Mouse (Mus musculus): ENCODE measurements at regions not wholly inside any gene's neighbourhood (a gene's known extent, or its start where the extent isn't known, plus 50 kb on each side); places are given as distances from the start of the nearest gene placed in this dataset.

GRCm38 (mm10) chr11:19120871-19121270 is 102.1 kb upstream of the Meis1 start:
- no peaks in the 10 kb centered on the region for H3K36me3 ChIP-seq (ENCODE audit: control insufficient read depth, insufficient read depth, low read length, poor library complexity, severe bottlenecking)
- no peak for DNase-seq (ENCODE audit: low read depth, low spot score)

GRCm38 (mm10) chr11:19135375-19136050 is 116.7 kb upstream of the Meis1 start:
- H3K36me3 ChIP-seq (ENCODE audit: control insufficient read depth, insufficient read depth, low read length, poor library complexity, severe bottlenecking) = no peaks in the 10 kb centered on the region
- no peak for DNase-seq (ENCODE audit: low read depth, low spot score)
- no peaks in the 10 kb centered on the region for H3K27me3 ChIP-seq (ENCODE audit: control insufficient read depth, insufficient read depth, low read length, poor library complexity, severe bottlenecking)

More at GRCm38 (mm10) chr11:19120871-19121270, 102.1 kb upstream of the Meis1 start:
- H3K27me3 ChIP-seq (ENCODE audit: control insufficient read depth, insufficient read depth, low read length, poor library complexity, severe bottlenecking) = no peaks in the 10 kb centered on the region

- Histone ChIP-seq H3K27me3 (ENCODE audit: control insufficient read depth, insufficient read depth, low read length, poor library complexity, severe bottlenecking) (no peaks in the 10 kb centered on the region), H3K36me3 (ENCODE audit: control insufficient read depth, insufficient read depth, low read length, poor library complexity, severe bottlenecking) (no peaks in the 10 kb centered on the region)
- DNase-seq (ENCODE audit: low read depth, low spot score) = no peak
Measured at GRCm38 (mm10) chr11:19138423-19138822, 119.6 kb upstream of the Meis1 start.

GRCm38 (mm10) chr11:19138831-19139230 is 120.0 kb upstream of the Meis1 start:
- no peak for DNase-seq (ENCODE audit: low read depth, low spot score)
- no peaks in the 10 kb centered on the region for H3K36me3 ChIP-seq (ENCODE audit: control insufficient read depth, insufficient read depth, low read length, poor library complexity, severe bottlenecking)
- no peaks in the 10 kb centered on the region for H3K27me3 ChIP-seq (ENCODE audit: control insufficient read depth, insufficient read depth, low read length, poor library complexity, severe bottlenecking)

GRCm38 (mm10) chr11:19143267-19144000 is 124.6 kb upstream of the Meis1 start:
- H3K36me3 ChIP-seq (ENCODE audit: control insufficient read depth, insufficient read depth, low read length, poor library complexity, severe bottlenecking) = no peaks in the 10 kb centered on the region
- H3K27me3 ChIP-seq (ENCODE audit: control insufficient read depth, insufficient read depth, low read length, poor library complexity, severe bottlenecking) = no peaks in the 10 kb centered on the region; the same call in 1 of the 2 replicates
- no peak for DNase-seq (ENCODE audit: low read depth, low spot score)

DNA sequence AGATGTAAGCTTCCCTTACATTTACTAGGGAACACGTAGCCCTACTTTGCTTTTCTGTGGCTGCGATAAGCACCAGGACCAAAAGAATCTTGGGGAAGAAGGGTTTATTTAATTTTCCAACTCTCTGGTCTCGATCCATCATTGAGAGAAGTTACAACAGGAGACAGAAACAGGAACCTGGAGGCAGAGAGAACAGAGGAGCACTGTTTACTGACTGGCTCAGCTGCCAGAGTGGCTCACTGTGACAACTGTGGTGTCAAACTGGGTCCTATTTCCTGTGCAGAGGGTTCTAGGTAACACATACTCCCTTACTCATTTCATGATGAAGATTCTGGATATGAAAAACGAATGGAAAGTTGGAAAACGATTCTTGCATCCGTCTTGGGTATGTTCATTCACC is 125.7 kb upstream of the Meis1 start:
- no peak for DNase-seq (ENCODE audit: low read depth, low spot score)
- H3K36me3 ChIP-seq (ENCODE audit: control insufficient read depth, insufficient read depth, low read length, poor library complexity, severe bottlenecking) = no peaks in the 10 kb centered on the region
- H3K27me3 ChIP-seq (ENCODE audit: control insufficient read depth, insufficient read depth, low read length, poor library complexity, severe bottlenecking) = no peaks in the 10 kb centered on the region; the same call in 1 of the 2 replicates

GRCm38 (mm10) chr11:19145263-19145662 is 126.5 kb upstream of the Meis1 start:
- Histone ChIP-seq H3K27me3 (ENCODE audit: control insufficient read depth, insufficient read depth, low read length, poor library complexity, severe bottlenecking) (no peaks in the 10 kb centered on the region; the same call in 1 of the 2 replicates), H3K36me3 (ENCODE audit: control insufficient read depth, insufficient read depth, low read length, poor library complexity, severe bottlenecking) (no peaks in the 10 kb centered on the region)
- DNase-seq (ENCODE audit: low read depth, low spot score) = no peak

- Histone ChIP-seq H3K27me3 (ENCODE audit: control insufficient read depth, insufficient read depth, low read length, poor library complexity, severe bottlenecking) (no peaks in the 10 kb centered on the region; the same call in 1 of the 2 replicates), H3K36me3 (ENCODE audit: control insufficient read depth, insufficient read depth, low read length, poor library complexity, severe bottlenecking) (no peaks in the 10 kb centered on the region)
- DNase-seq (ENCODE audit: low read depth, low spot score) = no peak
Measured at GRCm38 (mm10) chr11:19145991-19146390, 127.2 kb upstream of the Meis1 start.

- no peaks in the 10 kb centered on the region; the same call in 1 of the 2 replicates for H3K27me3 ChIP-seq (ENCODE audit: control insufficient read depth, insufficient read depth, low read length, poor library complexity, severe bottlenecking)
- H3K36me3 ChIP-seq (ENCODE audit: control insufficient read depth, insufficient read depth, low read length, poor library complexity, severe bottlenecking) = no peaks in the 10 kb centered on the region
- DNase-seq (ENCODE audit: low read depth, low spot score) = no peak
Measured at GRCm38 (mm10) chr11:19151026-19151425, 132.2 kb upstream of the Meis1 start.

DNA sequence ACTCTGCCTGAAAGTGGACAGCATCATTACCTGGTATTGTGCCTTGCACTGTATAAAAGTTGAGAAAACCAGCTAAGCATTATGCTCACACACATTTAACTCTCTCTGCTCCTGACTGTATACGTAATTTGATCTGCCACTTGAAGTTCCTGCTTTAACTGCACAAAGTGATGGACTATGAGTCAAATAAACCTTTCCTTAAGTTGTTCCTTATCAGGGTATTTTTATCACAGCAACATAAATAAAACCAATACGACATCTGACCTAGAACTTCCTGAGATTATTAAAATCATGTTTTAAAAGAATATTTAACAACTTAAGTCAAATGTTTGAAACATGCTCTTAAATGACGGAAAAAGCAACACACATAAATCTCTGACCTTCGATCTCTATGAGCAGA is 134.9 kb upstream of the Meis1 start:
- H3K27me3 ChIP-seq (ENCODE audit: control insufficient read depth, insufficient read depth, low read length, poor library complexity, severe bottlenecking) = no peaks in the 10 kb centered on the region
- no peak for DNase-seq (ENCODE audit: low read depth, low spot score)

GRCm38 (mm10) chr11:19154813-19155616 is 136.2 kb upstream of the Meis1 start:
- no peaks in the 10 kb centered on the region for H3K36me3 ChIP-seq (ENCODE audit: control insufficient read depth, insufficient read depth, low read length, poor library complexity, severe bottlenecking)
- no peaks in the 10 kb centered on the region for H3K27me3 ChIP-seq (ENCODE audit: control insufficient read depth, insufficient read depth, low read length, poor library complexity, severe bottlenecking)
- no peak for DNase-seq (ENCODE audit: low read depth, low spot score)

More for the DNA sequence above, 134.9 kb upstream of the Meis1 start:
- no peaks in the 10 kb centered on the region for H3K36me3 ChIP-seq (ENCODE audit: control insufficient read depth, insufficient read depth, low read length, poor library complexity, severe bottlenecking)

- H3K27me3 ChIP-seq (ENCODE audit: control insufficient read depth, insufficient read depth, low read length, poor library complexity, severe bottlenecking) = no peaks in the 10 kb centered on the region
- H3K36me3 ChIP-seq (ENCODE audit: control insufficient read depth, insufficient read depth, low read length, poor library complexity, severe bottlenecking) = no peaks in the 10 kb centered on the region
- no peak for DNase-seq (ENCODE audit: low read depth, low spot score)
Measured at GRCm38 (mm10) chr11:19155617-19155983, 136.8 kb upstream of the Meis1 start.

- DNase-seq (ENCODE audit: low read depth, low spot score) = no peak
- Histone ChIP-seq H3K27me3 (ENCODE audit: control insufficient read depth, insufficient read depth, low read length, poor library complexity, severe bottlenecking) (no peaks in the 10 kb centered on the region), H3K36me3 (ENCODE audit: control insufficient read depth, insufficient read depth, low read length, poor library complexity, severe bottlenecking) (no peaks in the 10 kb centered on the region)
Measured at GRCm38 (mm10) chr11:19160227-19160626, 141.4 kb upstream of the Meis1 start.

- no peak for DNase-seq (ENCODE audit: low read depth, low spot score)
- no peaks in the 10 kb centered on the region for H3K27me3 ChIP-seq (ENCODE audit: control insufficient read depth, insufficient read depth, low read length, poor library complexity, severe bottlenecking)
- no peaks in the 10 kb centered on the region for H3K36me3 ChIP-seq (ENCODE audit: control insufficient read depth, insufficient read depth, low read length, poor library complexity, severe bottlenecking)
Measured at GRCm38 (mm10) chr11:19160669-19161068, 141.9 kb upstream of the Meis1 start.

DNA sequence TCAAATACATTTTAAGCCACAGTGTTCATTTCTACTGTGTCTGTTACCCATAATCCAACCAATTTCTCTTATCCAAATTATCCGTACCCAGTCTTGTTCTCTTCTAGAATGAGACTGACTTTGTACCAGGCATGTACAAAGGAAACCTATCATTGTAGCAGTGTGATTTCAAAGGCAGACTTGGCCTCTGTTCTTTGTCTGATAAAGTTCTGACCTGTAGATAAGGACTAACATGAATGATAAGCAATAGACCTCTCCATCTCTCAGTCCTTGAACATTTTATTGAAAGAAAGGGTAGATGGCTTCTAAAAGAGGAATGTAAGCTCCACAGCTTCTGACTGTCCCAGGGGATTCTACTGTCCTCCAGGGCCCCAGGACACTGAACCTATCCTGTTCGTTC is 152.2 kb upstream of the Meis1 start:
- no peaks in the 10 kb centered on the region for H3K27me3 ChIP-seq (ENCODE audit: control insufficient read depth, insufficient read depth, low read length, poor library complexity, severe bottlenecking)
- H3K36me3 ChIP-seq (ENCODE audit: control insufficient read depth, insufficient read depth, low read length, poor library complexity, severe bottlenecking) = no peaks in the 10 kb centered on the region
- no peak for DNase-seq (ENCODE audit: low read depth, low spot score)

Measured in splenic B cell, adult 2 months (primary cell).